Mouse (Mus musculus) kidney, embryonic 15.5 days (tissue): ENCODE measurements around the gene Irf2. TPM values are rescaled to one million over a fixed set of nuclear protein-coding genes. Genes with fewer than 3 reads are reported as not detected.
"Not testable (repeated sequence)": the region's sequence is repeated elsewhere in the genome, so short reads cannot be mapped to it uniquely, and the experiment has no call there.

ENCODE experiments used
- ATAC-seq: fragments of 200-750 bp; cut with Nextera tagmentation; replicated peaks from 2 replicates; pipeline ENCODE4 v1.8.0; 2017; ENCODE audit warnings: moderate TSS enrichment; ENCODE audit not compliant: low FRiP score
- H3K27ac ChIP-seq: fragments of 300-500 bp; sonication (generic); 2 replicates; pipeline ENCODE4 v1.5.1; 2015; ENCODE audit warnings: mild to moderate bottlenecking, inconsistent platforms
- H3K27me3 ChIP-seq: fragments of 300-500 bp; sonication (generic); 2 replicates; pipeline ENCODE4 v1.6.1; 2015; ENCODE audit warnings: inconsistent platforms
- H3K36me3 ChIP-seq: fragments of 300-500 bp; sonication (generic); 2 replicates; pipeline ENCODE4 v1.6.1; 2015; ENCODE audit warnings: inconsistent platforms
- H3K4me1 ChIP-seq: fragments of 300-500 bp; sonication (generic); 2 replicates; pipeline ENCODE4 v1.6.1; 2015; ENCODE audit warnings: inconsistent platforms
- H3K4me2 ChIP-seq: fragments of 300-500 bp; sonication (generic); 2 replicates; pipeline ENCODE4 v1.6.1; 2015; ENCODE audit warnings: moderate library complexity, mild to moderate bottlenecking, inconsistent platforms
- H3K4me3 ChIP-seq: fragments of 300-500 bp; sonication (generic); replicated peaks from 2 replicates; pipeline ENCODE4 v1.5.1; 2015; ENCODE audit warnings: mild to moderate bottlenecking, inconsistent platforms
- H3K9ac ChIP-seq: fragments of 300-500 bp; sonication (generic); 2 replicates; pipeline ENCODE4 v1.6.1; 2015; ENCODE audit warnings: mild to moderate bottlenecking, inconsistent platforms
- H3K9me3 ChIP-seq: fragments of 300-500 bp; sonication (generic); replicated peaks from 2 replicates; pipeline ENCODE4 v1.6.1; 2016; ENCODE audit warnings: inconsistent platforms
- WGBS: fragments of 180-500 bp; shearing (Covaris S2); methylation state at CpG from one replicate; pipeline ENCODE4 v1.1.7; 2015; ENCODE audit warnings: mixed read lengths; 5-methylcytosine and 5-hydroxymethylcytosine counted together
- polyA plus RNA-seq: library from polyadenylated mRNA; unstranded; fragments of >200 nt; fragmentation: Nextera tagmentation; extraction: Ambion mirVana; gene quantifications from 2 replicates; pipeline ENCODE4 v1.2.1, GENCODE M21; 2015

The Irf2 gene
- polyA plus RNA-seq, 1 experiment from 2014 or later, result 18.4 TPM

GRCm38 (mm10) chr8:46713178-46713577 lies 26.4 kb upstream of the Irf2 start:
- Histone ChIP-seq H3K4me1 (peaks cover 10% of the 10 kb centered on the region; the same call in 1 of the 2 replicates), H3K27me3 (no peaks in the 10 kb centered on the region), H3K4me3 (no peak overlapping the region), H3K9me3 (no peaks in the 10 kb centered on the region), H3K4me2 (no peak overlapping the region), H3K9ac (no peak overlapping the region), H3K27ac (no peak overlapping the region), H3K36me3 (no peaks in the 10 kb centered on the region)
- 90% methylated on average over 11 of the region's 11 CpGs for WGBS
- ATAC-seq, result no peak

GRCm38 (mm10) chr8:46713844-46714243 lies 25.7 kb upstream of the Irf2 start:
- H3K4me3 ChIP-seq, result no peak overlapping the region
- no peak overlapping the region for H3K4me2 ChIP-seq
- peaks cover 10% of the 10 kb centered on the region; the same call in 1 of the 2 replicates for H3K4me1 ChIP-seq
- no peaks in the 10 kb centered on the region for H3K27me3 ChIP-seq
- no peaks in the 10 kb centered on the region for H3K9me3 ChIP-seq
- no peak overlapping the region for H3K27ac ChIP-seq
- no peak for ATAC-seq
- H3K9ac ChIP-seq, result no peak overlapping the region
- WGBS, result 57% methylated on average over 6 of the region's 6 CpGs
- H3K36me3 ChIP-seq, result no peaks in the 10 kb centered on the region

- ATAC-seq, result no peak
- Histone ChIP-seq H3K4me2 (no peak overlapping the region), H3K9ac (no peak overlapping the region), H3K4me3 (no peak overlapping the region), H3K36me3 (no peaks in the 10 kb centered on the region), H3K27ac (no peak overlapping the region), H3K4me1 (peaks cover 10% of the 10 kb centered on the region; the same call in 1 of the 2 replicates), H3K27me3 (no peaks in the 10 kb centered on the region), H3K9me3 (no peaks in the 10 kb centered on the region)
- 78% methylated on average over 3 of the region's 3 CpGs for WGBS
Observed at GRCm38 (mm10) chr8:46714400-46714799, 25.1 kb upstream of the Irf2 start.

GRCm38 (mm10) chr8:46716477-46716876 lies 23.1 kb upstream of the Irf2 start:
- Histone ChIP-seq H3K27ac (no peak overlapping the region), H3K9me3 (no peaks in the 10 kb centered on the region), H3K27me3 (no peaks in the 10 kb centered on the region), H3K4me1 (peaks cover 10% of the 10 kb centered on the region; the same call in 1 of the 2 replicates), H3K4me2 (peak overlapping the region; percentile 27), H3K36me3 (no peaks in the 10 kb centered on the region), H3K9ac (no peak overlapping the region), H3K4me3 (no peak overlapping the region)
- no peak for ATAC-seq
- 26% methylated on average over 11 of the region's 11 CpGs for WGBS

- H3K27ac ChIP-seq, result no peak overlapping the region
- no peak overlapping the region for H3K4me2 ChIP-seq
- H3K4me3 ChIP-seq, result no peak overlapping the region
- H3K9me3 ChIP-seq, result no peaks in the 10 kb centered on the region
- H3K27me3 ChIP-seq, result no peaks in the 10 kb centered on the region
- peaks cover 10% of the 10 kb centered on the region; the same call in 1 of the 2 replicates for H3K4me1 ChIP-seq
- 67% methylated on average over 6 of the region's 6 CpGs for WGBS
- no peak for ATAC-seq
- H3K9ac ChIP-seq, result no peak overlapping the region
- no peaks in the 10 kb centered on the region for H3K36me3 ChIP-seq
Observed at GRCm38 (mm10) chr8:46717170-46717569, 22.4 kb upstream of the Irf2 start.

GRCm38 (mm10) chr8:46718301-46718700 lies 21.2 kb upstream of the Irf2 start:
- no peaks in the 10 kb centered on the region for H3K36me3 ChIP-seq
- H3K4me3 ChIP-seq, result no peak overlapping the region
- no peaks in the 10 kb centered on the region for H3K9me3 ChIP-seq
- WGBS, result 92% methylated on average over 8 of the region's 8 CpGs
- no peak overlapping the region for H3K27ac ChIP-seq
- ATAC-seq, result no peak
- no peaks in the 10 kb centered on the region for H3K27me3 ChIP-seq
- no peak overlapping the region for H3K9ac ChIP-seq
- H3K4me1 ChIP-seq, result peaks cover 12% of the 10 kb centered on the region; the same call in 1 of the 2 replicates
- no peak overlapping the region for H3K4me2 ChIP-seq

- no peak overlapping the region for H3K9ac ChIP-seq
- H3K27me3 ChIP-seq, result no peaks in the 10 kb centered on the region
- peaks cover 12% of the 10 kb centered on the region; the same call in 1 of the 2 replicates for H3K4me1 ChIP-seq
- ATAC-seq, result no peak
- H3K4me3 ChIP-seq, result no peak overlapping the region
- no peaks in the 10 kb centered on the region for H3K36me3 ChIP-seq
- 89% methylated on average over 5 of the region's 5 CpGs for WGBS
- H3K27ac ChIP-seq, result no peak overlapping the region
- H3K4me2 ChIP-seq, result no peak overlapping the region
- no peaks in the 10 kb centered on the region for H3K9me3 ChIP-seq
Observed at GRCm38 (mm10) chr8:46718747-46719146, 20.8 kb upstream of the Irf2 start.

GRCm38 (mm10) chr8:46720656-46721055 lies 18.9 kb upstream of the Irf2 start:
- H3K9me3 ChIP-seq, result no peaks in the 10 kb centered on the region
- ATAC-seq, result no peak
- H3K27ac ChIP-seq, result no peak overlapping the region
- H3K4me3 ChIP-seq, result no peak overlapping the region
- H3K36me3 ChIP-seq, result no peaks in the 10 kb centered on the region
- no peaks in the 10 kb centered on the region for H3K27me3 ChIP-seq
- WGBS, result 46% methylated on average over 4 of the region's 4 CpGs
- H3K4me2 ChIP-seq, result no peak overlapping the region
- H3K9ac ChIP-seq, result no peak overlapping the region
- peaks cover 12% of the 10 kb centered on the region; the same call in 1 of the 2 replicates for H3K4me1 ChIP-seq

GRCm38 (mm10) chr8:46721065-46721845 lies 18.3 kb upstream of the Irf2 start:
- no peak overlapping the region for H3K27ac ChIP-seq
- H3K9ac ChIP-seq, result no peak overlapping the region
- H3K27me3 ChIP-seq, result no peaks in the 10 kb centered on the region
- H3K4me1 ChIP-seq, result peaks cover 6% of the 10 kb centered on the region; the same call in 1 of the 2 replicates
- H3K4me2 ChIP-seq, result no peak overlapping the region
- ATAC-seq, result no peak
- H3K9me3 ChIP-seq, result no peaks in the 10 kb centered on the region
- no peak overlapping the region for H3K4me3 ChIP-seq
- H3K36me3 ChIP-seq, result no peaks in the 10 kb centered on the region
- WGBS, result 88% methylated on average over 11 of the region's 11 CpGs

- no peak for ATAC-seq
- H3K4me3 ChIP-seq, result no peak overlapping the region
- H3K27ac ChIP-seq, result no peak overlapping the region
- 19% methylated on average over 2 of the region's 2 CpGs for WGBS
- H3K9ac ChIP-seq, result no peak overlapping the region
- H3K9me3 ChIP-seq, result no peaks in the 10 kb centered on the region
- H3K36me3 ChIP-seq, result no peaks in the 10 kb centered on the region
- 0 out of 2 replicates have a peak, but pooled peaks cover 2% of the 10 kb centered on the region for H3K4me1 ChIP-seq
- no peak overlapping the region for H3K4me2 ChIP-seq
- no peaks in the 10 kb centered on the region for H3K27me3 ChIP-seq
Observed at GRCm38 (mm10) chr8:46722536-46722935, 17.0 kb upstream of the Irf2 start.

- no peak overlapping the region for H3K4me3 ChIP-seq
- H3K9ac ChIP-seq, result no peak overlapping the region
- H3K9me3 ChIP-seq, result no peaks in the 10 kb centered on the region
- no peaks in the 10 kb centered on the region for H3K27me3 ChIP-seq
- no peaks in the 10 kb centered on the region for H3K36me3 ChIP-seq
- ATAC-seq, result no peak
- H3K27ac ChIP-seq, result no peak overlapping the region
- H3K4me2 ChIP-seq, result no peak overlapping the region
- 93% methylated on average over 2 of the region's 2 CpGs for WGBS
- H3K4me1 ChIP-seq, result 0 out of 2 replicates have a peak, but pooled peaks cover 2% of the 10 kb centered on the region
Observed at GRCm38 (mm10) chr8:46726383-46726782, 13.1 kb upstream of the Irf2 start.

GRCm38 (mm10) chr8:46729671-46730070 lies 9.9 kb upstream of the Irf2 start:
- not testable (repeated sequence) for H3K4me1 ChIP-seq, H3K4me3 ChIP-seq, H3K4me2 ChIP-seq, H3K9ac ChIP-seq, ATAC-seq, H3K36me3 ChIP-seq, H3K27ac ChIP-seq, H3K9me3 ChIP-seq, H3K27me3 ChIP-seq
- WGBS, result 84% methylated on average over 1 of the region's 1 CpGs
